Mouse (Mus musculus) liver, adult 2 months (tissue): ENCODE measurements around the gene Ace. TPM values are rescaled to one million over a fixed set of nuclear protein-coding genes. Genes with fewer than 3 reads are reported as not detected.

ENCODE experiments used
- DNase-seq: peaks from one replicate; pipeline ENCODE4 v3.0.0-alpha.2; 2011; ENCODE audit warnings: low read depth, low spot score; ENCODE audit errors: extremely low read depth
- H3K27ac ChIP-seq: fragments of 200-500 bp; replicated peaks from 2 replicates; pipeline ENCODE4 v1.5.1; 2012; ENCODE audit warnings: low read depth, mild to moderate bottlenecking, control low read depth, inconsistent platforms, low read length; ENCODE audit not compliant: insufficient read depth
- H3K27me3 ChIP-seq: fragments of 200-500 bp; 2 replicates; pipeline ENCODE4 v1.6.1; 2012; ENCODE audit warnings: mild to moderate bottlenecking, moderate library complexity, low read length, inconsistent platforms; ENCODE audit not compliant: control insufficient read depth, insufficient read depth
- H3K36me3 ChIP-seq: fragments of 200-500 bp; 2 replicates; pipeline ENCODE4 v1.6.1; 2012; ENCODE audit warnings: low read length, inconsistent platforms; ENCODE audit not compliant: control insufficient read depth, insufficient read depth
- H3K4me1 ChIP-seq: fragments of 200-500 bp; 2 replicates; pipeline ENCODE4 v1.6.1; 2011; ENCODE audit warnings: low read length; ENCODE audit not compliant: control insufficient read depth, insufficient read depth
- H3K4me3 ChIP-seq: fragments of 200-500 bp; 2 replicates; pipeline ENCODE4 v1.5.1; 2011; ENCODE audit warnings: low read depth, mild to moderate bottlenecking, control low read depth, low read length, moderate library complexity; ENCODE audit not compliant: insufficient read depth
- H3K79me2 ChIP-seq: fragments of 200-500 bp; 2 replicates; pipeline ENCODE4 v1.6.1; 2012; ENCODE audit warnings: inconsistent platforms, mild to moderate bottlenecking, low read length, moderate library complexity; ENCODE audit not compliant: control insufficient read depth, insufficient read depth
- H3K9ac ChIP-seq: fragments of 200-500 bp; 2 replicates; pipeline ENCODE4 v1.6.1; 2012; ENCODE audit warnings: low read depth, mild to moderate bottlenecking, control low read depth, inconsistent platforms, low read length
- CTCF ChIP-seq: fragments of 200-500 bp; IDR thresholded peaks from 2 replicates; pipeline ENCODE4 v1.5.1; 2011; ENCODE audit warnings: low read depth, low read length, control low read depth
- POLR2A ChIP-seq: fragments of 200-500 bp; IDR thresholded peaks from 2 replicates; pipeline ENCODE4 v1.6.1; 2011; ENCODE audit warnings: low read length, control low read depth; ENCODE audit not compliant: insufficient read depth; ENCODE audit errors: extremely low read depth
- WGBS: fragments of 180-500 bp; shearing (Covaris S2); methylation state at CpG from one replicate; pipeline ENCODE4 v1.1.7; 2018; 5-methylcytosine and 5-hydroxymethylcytosine counted together
- polyA plus RNA-seq: library from polyadenylated mRNA; depleted of rRNA; stranded (reverse); fragments of >200 nt; gene quantifications from 2 replicates; pipeline ENCODE4 v1.2.3, GENCODE M21; 2012
- total RNA-seq: library from RNA; depleted of rRNA; stranded (reverse); fragments of >200 nt; gene quantifications from 2 replicates; pipeline ENCODE4 v1.2.3, GENCODE M21; 2014

The Ace gene
- total and polyA plus RNA-seq, 2 experiments: 0.28 to 0.42 TPM

DNA sequence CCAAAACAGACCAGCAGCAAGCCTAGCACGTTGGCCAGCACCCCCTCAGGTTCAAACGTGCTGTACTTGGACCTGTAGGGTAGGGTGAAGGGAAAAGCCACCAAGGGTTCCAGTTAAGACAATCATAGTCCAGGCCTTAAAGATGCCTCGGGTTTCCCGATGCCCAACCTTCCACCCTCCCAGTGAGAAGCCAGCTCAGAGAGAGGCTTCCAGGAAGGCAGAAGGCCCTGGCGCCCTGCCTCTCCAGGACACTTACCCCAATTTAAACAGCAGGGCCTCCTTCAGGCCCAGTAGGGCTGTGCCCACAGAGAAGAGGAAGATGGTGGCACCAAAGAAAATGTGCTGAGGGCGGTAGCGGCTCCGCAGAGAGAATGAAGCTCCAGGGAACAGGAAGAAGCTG lies 32.2 kb upstream of the Ace start:
- H3K9ac ChIP-seq: no peak overlapping the region
- H3K4me3 ChIP-seq: no peak overlapping the region
- TF ChIP-seq CTCF: no peak
- no peak for TF ChIP-seq POLR2A
- H3K36me3 ChIP-seq: no peaks in the 10 kb centered on the region
- DNase-seq: no peak
- no peak overlapping the region for H3K27ac ChIP-seq
- no peaks in the 10 kb centered on the region for H3K4me1 ChIP-seq
- H3K27me3 ChIP-seq: no peaks in the 10 kb centered on the region
- 89% methylated on average over 8 of the region's 8 CpGs for WGBS
- no peaks in the 10 kb centered on the region for H3K79me2 ChIP-seq

- no peak for DNase-seq
Measured at GRCm38 (mm10) chr11:105936200-105936599, 31.5 kb upstream of the Ace start.

DNA sequence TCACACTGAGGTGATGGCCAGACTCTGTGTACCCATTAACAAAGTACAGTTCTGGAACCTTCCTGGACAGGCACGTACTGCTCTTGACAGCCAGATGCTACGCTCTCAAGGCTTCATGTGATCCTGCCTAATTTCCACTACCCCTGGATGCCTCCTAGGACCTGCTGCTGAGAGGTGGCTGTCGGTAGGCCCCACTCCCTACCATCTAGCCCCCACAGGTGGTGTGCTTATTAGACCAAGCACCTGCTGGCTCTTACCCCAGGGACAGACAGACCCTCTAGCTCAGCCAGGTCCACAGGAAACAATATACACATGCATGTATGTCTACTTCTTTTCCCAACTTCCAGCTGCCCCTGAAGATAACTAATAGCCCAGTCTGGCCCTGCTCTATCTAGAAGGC lies 30.8 kb upstream of the Ace start:
- H3K9ac ChIP-seq: no peak overlapping the region
- H3K27me3 ChIP-seq: no peaks in the 10 kb centered on the region
- H3K36me3 ChIP-seq: no peaks in the 10 kb centered on the region
- no peaks in the 10 kb centered on the region for H3K4me1 ChIP-seq
- H3K4me3 ChIP-seq: no peak overlapping the region
- H3K79me2 ChIP-seq: no peaks in the 10 kb centered on the region
- H3K27ac ChIP-seq: no peak overlapping the region
- no peak for TF ChIP-seq CTCF
- no peak for TF ChIP-seq POLR2A
- no peak for DNase-seq
- 99% methylated on average over 3 of the region's 3 CpGs for WGBS

More at GRCm38 (mm10) chr11:105936200-105936599, 31.5 kb upstream of the Ace start:
- TF ChIP-seq POLR2A (no peak), CTCF (no peak)
- no peak overlapping the region for H3K4me3 ChIP-seq
- no peak overlapping the region for H3K27ac ChIP-seq
- WGBS: 77% methylated on average over 6 of the region's 6 CpGs
- H3K27me3 ChIP-seq: no peaks in the 10 kb centered on the region
- H3K79me2 ChIP-seq: no peaks in the 10 kb centered on the region
- H3K9ac ChIP-seq: no peak overlapping the region
- no peaks in the 10 kb centered on the region for H3K36me3 ChIP-seq
- no peaks in the 10 kb centered on the region for H3K4me1 ChIP-seq

DNA sequence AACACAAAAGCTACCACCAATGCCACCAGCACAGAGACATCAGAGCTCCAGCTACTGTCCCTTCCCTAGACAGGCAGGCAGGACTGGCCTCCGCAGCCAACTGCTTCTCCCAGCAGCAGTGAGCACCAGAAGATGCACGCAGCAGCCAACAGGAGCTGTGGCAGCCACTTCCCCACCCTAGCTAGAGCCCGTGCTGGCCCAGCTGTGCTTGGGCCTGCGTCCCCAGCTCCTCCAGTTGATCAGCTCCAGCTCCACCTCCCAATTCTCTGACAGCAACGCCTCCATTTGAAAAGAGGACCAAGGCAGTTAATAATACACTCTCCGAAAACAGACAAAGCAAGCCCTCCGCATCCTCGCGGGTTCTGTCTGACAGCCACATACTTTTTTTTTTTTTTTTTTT lies 29.0 kb upstream of the Ace start:
- no peak overlapping the region for H3K27ac ChIP-seq
- peaks cover 3% of the 10 kb centered on the region; the same call in 1 of the 2 replicates for H3K4me1 ChIP-seq
- no peak overlapping the region for H3K4me3 ChIP-seq
- H3K27me3 ChIP-seq: no peaks in the 10 kb centered on the region
- 72% methylated on average over 9 of the region's 9 CpGs for WGBS
- H3K9ac ChIP-seq: no peak overlapping the region
- TF ChIP-seq CTCF (no peak), POLR2A (no peak)
- no peak for DNase-seq
- no peaks in the 10 kb centered on the region for H3K79me2 ChIP-seq
- H3K36me3 ChIP-seq: no peaks in the 10 kb centered on the region

DNA sequence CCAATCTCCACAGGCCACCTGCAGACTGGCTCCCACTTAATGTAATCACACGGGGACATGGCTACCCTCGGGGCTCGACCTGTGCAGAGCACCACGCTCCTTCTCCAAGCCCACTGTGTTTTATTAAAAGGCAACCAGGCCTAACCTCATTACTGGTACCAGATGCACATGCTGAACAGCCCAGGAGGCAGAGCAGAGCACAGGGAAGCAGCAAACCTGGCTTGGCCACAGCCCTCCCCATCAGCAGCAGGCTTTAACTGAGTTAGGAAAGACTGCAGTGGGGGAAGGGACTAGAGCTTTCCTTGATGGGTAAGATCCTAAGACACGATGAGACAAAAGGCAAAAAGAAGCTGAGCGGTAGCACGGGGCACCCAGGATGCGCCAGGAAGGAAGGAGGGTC lies 25.8 kb upstream of the Ace start:
- WGBS: 84% methylated on average over 8 of the region's 8 CpGs

GRCm38 (mm10) chr11:105943133-105944102 lies 24.3 kb upstream of the Ace start:
- Histone ChIP-seq H3K4me1 (peaks cover 3% of the 10 kb centered on the region; the same call in 1 of the 2 replicates), H3K79me2 (no peaks in the 10 kb centered on the region), H3K4me3 (peak overlapping the region; percentile 71), H3K36me3 (no peaks in the 10 kb centered on the region), H3K27ac (no peak overlapping the region), H3K9ac (peak overlapping the region; percentile 72), H3K27me3 (no peaks in the 10 kb centered on the region)
- WGBS: 7% methylated on average over 47 of the region's 47 CpGs
- TF ChIP-seq CTCF (no peak), POLR2A (no peak)
- DNase-seq: peak; percentile 24

More for the DNA sequence above, 25.8 kb upstream of the Ace start:
- TF ChIP-seq POLR2A: no peak
- TF ChIP-seq CTCF: no peak
- Histone ChIP-seq H3K27ac (no peak overlapping the region), H3K9ac (no peak overlapping the region), H3K36me3 (no peaks in the 10 kb centered on the region), H3K27me3 (no peaks in the 10 kb centered on the region), H3K4me3 (no peak overlapping the region), H3K4me1 (peaks cover 3% of the 10 kb centered on the region; the same call in 1 of the 2 replicates), H3K79me2 (no peaks in the 10 kb centered on the region)
- DNase-seq: no peak
